Mouse (Mus musculus) midbrain, embryonic 11.5 days (tissue): ENCODE results near the gene Speer1. TPM values are rescaled to one million over a fixed set of nuclear protein-coding genes. Genes with fewer than 3 reads are reported as not detected.
"Not testable (repeated sequence)": the region's sequence is repeated elsewhere in the genome, so short reads cannot be mapped to it uniquely, and the experiment has no call there.

ENCODE experiments used
- ATAC-seq: fragments of 200-750 bp; cut with Nextera tagmentation; 2 replicates; pipeline ENCODE4 v1.8.0; 2017; ENCODE audit warnings: moderate TSS enrichment, moderate library complexity; ENCODE audit not compliant: low FRiP score
- DNase-seq: peaks from one replicate; pipeline ENCODE4 v3.0.0; 2015; ENCODE audit warnings: low spot score; ENCODE audit errors: missing footprints
- H3K27ac ChIP-seq: fragments of 300-500 bp; sonication (generic); 2 replicates; pipeline ENCODE4 v1.5.1; 2014; ENCODE audit warnings: low read depth, low read length
- H3K27me3 ChIP-seq: fragments of 300-500 bp; sonication (generic); 2 replicates; pipeline ENCODE4 v1.6.1; 2014; ENCODE audit warnings: mild to moderate bottlenecking, low read length, moderate library complexity, mixed read lengths; ENCODE audit not compliant: control insufficient read depth, insufficient read depth
- H3K36me3 ChIP-seq: fragments of 300-500 bp; sonication (generic); 2 replicates; pipeline ENCODE4 v1.6.1; 2014; ENCODE audit warnings: mild to moderate bottlenecking, low read length, moderate library complexity, mixed read lengths; ENCODE audit not compliant: control insufficient read depth, insufficient read depth
- H3K4me1 ChIP-seq: fragments of 300-500 bp; sonication (generic); 2 replicates; pipeline ENCODE4 v1.6.1; 2014; ENCODE audit warnings: low read length; ENCODE audit not compliant: control insufficient read depth, insufficient read depth
- H3K4me2 ChIP-seq: fragments of 300-500 bp; sonication (generic); 2 replicates; pipeline ENCODE4 v1.6.1; 2014; ENCODE audit warnings: mild to moderate bottlenecking, moderate library complexity
- H3K4me3 ChIP-seq: fragments of 300-500 bp; sonication (generic); 2 replicates; pipeline ENCODE4 v1.5.1; 2014; ENCODE audit warnings: low read depth, low read length
- H3K9ac ChIP-seq: fragments of 300-500 bp; sonication (generic); 2 replicates; pipeline ENCODE4 v1.6.1; 2014; ENCODE audit warnings: low read length
- H3K9me3 ChIP-seq: fragments of 300-500 bp; sonication (generic); 2 replicates; pipeline ENCODE4 v1.6.1; 2016; ENCODE audit warnings: low read length; ENCODE audit not compliant: control insufficient read depth
- WGBS: fragments of 180-500 bp; shearing (Covaris S2); extraction: QIAGEN DNeasy Blood & Tissue Kit; methylation state at CpG from one replicate; pipeline ENCODE4 v1.1.7; 2014; 5-methylcytosine and 5-hydroxymethylcytosine counted together
- polyA plus RNA-seq: library from polyadenylated mRNA; unstranded; fragments of >200 nt; fragmentation: Nextera tagmentation; extraction: Ambion mirVana; gene quantifications from 2 replicates; pipeline ENCODE4 v1.2.1, GENCODE M21; 2014

Speer1 gene
- not detected in 2 replicates for polyA plus RNA-seq

GRCm38 (mm10) chr5:11341216-11341615 is at the start of gene Speer1:
Gene Speer1, plus strand, starts transcription at chr5:11341516.
- not testable (repeated sequence) for H3K4me3 ChIP-seq, H3K36me3 ChIP-seq, DNase-seq, H3K4me2 ChIP-seq, H3K9me3 ChIP-seq, H3K27me3 ChIP-seq, H3K4me1 ChIP-seq, ATAC-seq, H3K27ac ChIP-seq, H3K9ac ChIP-seq
- WGBS: 100% methylated on average over 1 of the region's 4 CpGs

Other genes with a start within 250 kb of the Speer1 start
- not detected in 2 replicates for gene Gm8879, start 213.9 kb upstream of the Speer1 start, polyA plus RNA-seq
- not detected in 2 replicates for gene Gm5861, start 158.4 kb upstream of the Speer1 start, polyA plus RNA-seq
- gene Gm8890, start 85.5 kb upstream of the Speer1 start, polyA plus RNA-seq: not detected in 2 replicates
- not detected in 2 replicates for gene Gm8897, start 74.9 kb downstream of the Speer1 start, polyA plus RNA-seq
- not detected in 2 replicates for gene Gm8906, start 161.2 kb downstream of the Speer1 start, polyA plus RNA-seq